Mouse (Mus musculus) liver, embryonic 13.5 days (tissue): ENCODE results near the gene Olfr986. TPM values are rescaled to one million over a fixed set of nuclear protein-coding genes. Genes with fewer than 3 reads are reported as not detected.

Experiments
- ATAC-seq: fragments of 200-750 bp; cut with Nextera tagmentation; 2 replicates; pipeline ENCODE4 v1.8.0; 2017; ENCODE audit warnings: low read depth, mild to moderate bottlenecking, moderate number of reproducible peaks, moderate library complexity
- DNase-seq: peaks from one replicate; pipeline ENCODE4 v3.0.0; 2022
- H3K27ac ChIP-seq: fragments of 300-500 bp; sonication (generic); 2 replicates; pipeline ENCODE4 v1.5.1; 2015; ENCODE audit warnings: moderate library complexity, mild to moderate bottlenecking, inconsistent platforms
- H3K27me3 ChIP-seq: fragments of 300-500 bp; sonication (generic); 2 replicates; pipeline ENCODE4 v1.6.1; 2015; ENCODE audit warnings: mild to moderate bottlenecking, inconsistent platforms
- H3K36me3 ChIP-seq: fragments of 300-500 bp; sonication (generic); 2 replicates; pipeline ENCODE4 v1.6.1; 2015; ENCODE audit warnings: mild to moderate bottlenecking, inconsistent platforms
- H3K4me1 ChIP-seq: fragments of 300-500 bp; sonication (generic); replicated peaks from 2 replicates; pipeline ENCODE4 v1.6.1; 2015; ENCODE audit warnings: inconsistent platforms
- H3K4me2 ChIP-seq: fragments of 300-500 bp; sonication (generic); 2 replicates; pipeline ENCODE4 v1.6.1; 2015; ENCODE audit warnings: inconsistent platforms, mild to moderate bottlenecking, moderate library complexity
- H3K4me3 ChIP-seq: fragments of 300-500 bp; sonication (generic); replicated peaks from 2 replicates; pipeline ENCODE4 v1.5.1; 2015; ENCODE audit warnings: mild to moderate bottlenecking, inconsistent platforms
- H3K9ac ChIP-seq: fragments of 300-500 bp; sonication (generic); 2 replicates; pipeline ENCODE4 v1.6.1; 2015; ENCODE audit warnings: mild to moderate bottlenecking, inconsistent platforms
- H3K9me3 ChIP-seq: fragments of 300-500 bp; sonication (generic); replicated peaks from 2 replicates; pipeline ENCODE4 v1.6.1; 2016; ENCODE audit warnings: inconsistent platforms
- WGBS: fragments of 180-500 bp; shearing (Covaris S2); methylation state at CpG from one replicate; pipeline ENCODE4 v1.1.7; 2015; ENCODE audit not compliant: insufficient replicate concordance; 5-methylcytosine and 5-hydroxymethylcytosine counted together
- polyA plus RNA-seq: library from polyadenylated mRNA; unstranded; fragments of >200 nt; fragmentation: Nextera tagmentation; extraction: Ambion mirVana; gene quantifications from 2 replicates; pipeline ENCODE4 v1.2.1, GENCODE M21; 2015

Olfr986 gene
- polyA plus RNA-seq, 1 experiment from 2014 or later: not detected

GRCm38 (mm10) chr9:40206546-40206950 lies 25.8 kb downstream of the Olfr986 start:
- Histone ChIP-seq H3K9me3 (no peaks in the 10 kb centered on the region), H3K27ac (no peak overlapping the region), H3K4me3 (no peak overlapping the region), H3K36me3 (peaks cover 26% of the 10 kb centered on the region), H3K4me1 (no peaks in the 10 kb centered on the region), H3K4me2 (no peak overlapping the region), H3K27me3 (no peaks in the 10 kb centered on the region), H3K9ac (no peak overlapping the region)
- ATAC-seq (no peak), DNase-seq (no peak)
- WGBS: 47% methylated on average over 5 of the region's 5 CpGs

GRCm38 (mm10) chr9:40210744-40211143 lies 30.0 kb downstream of the Olfr986 start:
- no peaks in the 10 kb centered on the region for H3K4me1 ChIP-seq
- no peaks in the 10 kb centered on the region for H3K27me3 ChIP-seq
- 59% methylated on average over 2 of the region's 2 CpGs for WGBS
- H3K4me2 ChIP-seq: no peak overlapping the region
- ATAC-seq (no peak), DNase-seq (no peak)
- H3K27ac ChIP-seq: no peak overlapping the region
- peaks cover 34% of the 10 kb centered on the region for H3K36me3 ChIP-seq
- H3K9ac ChIP-seq: no peak overlapping the region
- H3K4me3 ChIP-seq: no peak overlapping the region
- H3K9me3 ChIP-seq: no peaks in the 10 kb centered on the region

DNA sequence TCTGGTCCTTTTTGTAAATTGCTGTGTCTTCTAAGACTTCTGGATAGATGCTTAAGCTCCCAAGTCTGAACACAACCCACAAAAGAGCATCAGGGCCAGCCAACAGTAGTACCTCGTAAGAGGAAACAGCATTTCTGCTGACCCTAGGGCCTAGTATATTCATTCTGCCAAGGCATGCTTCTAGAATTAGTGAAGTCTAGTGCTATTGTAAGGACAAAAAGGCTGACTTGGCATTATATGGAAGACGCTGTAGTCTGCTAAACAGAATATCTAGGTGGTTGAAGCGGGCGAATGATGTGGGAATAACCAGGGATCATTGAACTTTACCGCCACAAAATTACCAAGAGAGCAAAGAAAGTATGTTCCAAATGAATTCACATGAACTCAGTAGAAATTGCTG lies 33.3 kb downstream of the Olfr986 start:
- Histone ChIP-seq H3K27ac (no peak overlapping the region), H3K9me3 (no peaks in the 10 kb centered on the region), H3K4me2 (no peak overlapping the region), H3K9ac (no peak overlapping the region), H3K4me1 (no peaks in the 10 kb centered on the region), H3K27me3 (no peaks in the 10 kb centered on the region), H3K36me3 (peaks cover 26% of the 10 kb centered on the region), H3K4me3 (no peak overlapping the region)
- no peak for DNase-seq
- 80% methylated on average over 5 of the region's 5 CpGs for WGBS
- ATAC-seq: no peak

- Histone ChIP-seq H3K9ac (no peak overlapping the region), H3K4me1 (no peaks in the 10 kb centered on the region), H3K27ac (no peak overlapping the region), H3K4me2 (no peak overlapping the region), H3K36me3 (peaks cover 7% of the 10 kb centered on the region), H3K4me3 (no peak overlapping the region), H3K27me3 (no peaks in the 10 kb centered on the region), H3K9me3 (no peaks in the 10 kb centered on the region)
- DNase-seq (no peak), ATAC-seq (no peak)
- 55% methylated on average over 4 of the region's 4 CpGs for WGBS
Observed at GRCm38 (mm10) chr9:40216651-40217050, 35.9 kb downstream of the Olfr986 start.

- no peak overlapping the region for H3K9ac ChIP-seq
- H3K27me3 ChIP-seq: no peaks in the 10 kb centered on the region
- H3K4me2 ChIP-seq: no peak overlapping the region
- no peak overlapping the region for H3K27ac ChIP-seq
- WGBS: 53% methylated on average over 4 of the region's 4 CpGs
- H3K4me3 ChIP-seq: no peak overlapping the region
- ATAC-seq: no peak
- no peaks in the 10 kb centered on the region for H3K4me1 ChIP-seq
- no peak for DNase-seq
- no peaks in the 10 kb centered on the region for H3K9me3 ChIP-seq
- H3K36me3 ChIP-seq: no peaks in the 10 kb centered on the region
Observed at GRCm38 (mm10) chr9:40224289-40224688, 43.6 kb downstream of the Olfr986 start.

GRCm38 (mm10) chr9:40227874-40228789 lies 47.4 kb downstream of the Olfr986 start:
- Histone ChIP-seq H3K4me2 (no peak overlapping the region), H3K4me1 (no peaks in the 10 kb centered on the region), H3K36me3 (no peaks in the 10 kb centered on the region), H3K9me3 (no peaks in the 10 kb centered on the region), H3K4me3 (no peak overlapping the region), H3K27me3 (no peaks in the 10 kb centered on the region), H3K27ac (no peak overlapping the region), H3K9ac (no peak overlapping the region)
- ATAC-seq: no peak
- 50% methylated on average over 10 of the region's 10 CpGs for WGBS
- no peak for DNase-seq

- Histone ChIP-seq H3K4me3 (no peak overlapping the region), H3K27ac (no peak overlapping the region), H3K4me2 (no peak overlapping the region), H3K9me3 (no peaks in the 10 kb centered on the region), H3K27me3 (no peaks in the 10 kb centered on the region), H3K9ac (no peak overlapping the region), H3K4me1 (no peaks in the 10 kb centered on the region), H3K36me3 (no peaks in the 10 kb centered on the region)
- WGBS: 24% methylated on average over 6 of the region's 6 CpGs
- DNase-seq (no peak), ATAC-seq (no peak)
Observed at GRCm38 (mm10) chr9:40228804-40229331, 48.1 kb downstream of the Olfr986 start.

- WGBS: 66% methylated on average over 5 of the region's 5 CpGs
- H3K36me3 ChIP-seq: no peaks in the 10 kb centered on the region
- no peaks in the 10 kb centered on the region for H3K9me3 ChIP-seq
- no peak overlapping the region for H3K9ac ChIP-seq
- no peak overlapping the region for H3K4me3 ChIP-seq
- DNase-seq (no peak), ATAC-seq (no peak)
- H3K4me1 ChIP-seq: no peaks in the 10 kb centered on the region
- no peak overlapping the region for H3K27ac ChIP-seq
- no peak overlapping the region for H3K4me2 ChIP-seq
- no peaks in the 10 kb centered on the region for H3K27me3 ChIP-seq
Observed at GRCm38 (mm10) chr9:40229479-40229878, 48.8 kb downstream of the Olfr986 start.

GRCm38 (mm10) chr9:40231019-40231418 lies 50.3 kb downstream of the Olfr986 start:
- H3K4me3 ChIP-seq: no peak overlapping the region
- H3K4me2 ChIP-seq: no peak overlapping the region
- ATAC-seq (no peak), DNase-seq (no peak)
- H3K9me3 ChIP-seq: no peaks in the 10 kb centered on the region
- H3K27me3 ChIP-seq: no peaks in the 10 kb centered on the region
- H3K36me3 ChIP-seq: no peaks in the 10 kb centered on the region
- no peaks in the 10 kb centered on the region for H3K4me1 ChIP-seq
- H3K27ac ChIP-seq: no peak overlapping the region
- no peak overlapping the region for H3K9ac ChIP-seq
- 59% methylated on average over 3 of the region's 3 CpGs for WGBS

DNA sequence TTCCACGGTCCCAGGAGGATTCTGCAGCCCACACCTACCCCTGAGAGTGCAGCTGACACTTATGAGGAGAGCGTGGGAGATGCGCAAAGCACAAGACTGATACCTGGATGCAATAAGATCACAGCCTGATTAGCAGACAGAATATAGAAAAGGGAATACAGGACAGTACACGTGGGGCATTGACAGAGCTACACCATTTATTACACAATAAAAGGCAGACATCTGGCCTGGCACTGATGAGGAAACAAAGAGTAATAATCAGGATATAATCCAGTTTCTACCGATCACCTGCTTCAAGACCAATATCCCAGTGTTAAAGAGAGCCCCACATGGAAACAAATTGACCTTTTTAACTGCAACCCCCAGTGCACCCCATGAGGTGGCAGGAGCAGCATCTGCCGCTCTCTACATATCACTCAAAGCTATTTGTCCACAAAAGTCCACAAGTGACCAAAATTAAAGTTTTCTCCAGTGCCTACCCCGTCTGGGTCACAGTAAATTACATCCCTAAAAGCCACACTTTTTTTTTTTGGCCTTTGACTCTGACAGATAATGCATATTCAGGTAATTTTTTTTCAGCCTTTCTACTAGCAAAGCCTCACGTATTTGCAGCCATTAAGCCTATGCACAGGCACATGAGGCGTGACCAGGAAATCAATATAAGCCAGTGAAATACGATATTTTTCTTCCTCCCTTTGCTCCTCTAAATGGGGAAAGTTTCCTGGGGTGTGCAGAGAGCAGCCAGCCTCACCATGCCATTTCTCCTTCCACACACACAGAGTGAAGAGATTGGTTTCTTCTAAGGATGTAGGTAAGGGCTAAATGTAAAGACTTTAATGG lies 53.7 kb downstream of the Olfr986 start:
- ATAC-seq (no peak), DNase-seq (no peak)
- 57% methylated on average over 10 of the region's 10 CpGs for WGBS

DNA sequence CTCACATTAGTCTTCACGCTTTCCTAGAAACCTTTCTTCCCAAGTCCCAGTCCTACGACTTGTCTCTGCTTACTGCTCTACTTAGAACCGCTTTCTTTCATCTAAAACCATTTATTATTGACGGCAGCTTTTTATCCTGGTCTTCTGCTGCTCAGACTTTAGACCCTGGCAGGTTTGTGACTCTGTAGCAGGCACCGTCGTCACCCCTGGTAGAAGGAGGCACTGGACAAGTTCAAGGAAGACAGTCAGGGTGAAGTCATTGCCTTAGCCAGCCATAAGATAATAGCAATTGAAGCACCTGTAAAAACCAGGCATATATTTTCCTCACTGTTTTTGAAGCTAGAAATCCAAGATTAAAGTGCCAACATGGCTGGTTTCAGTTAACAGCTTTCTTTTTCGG lies 54.5 kb downstream of the Olfr986 start:
- H3K9me3 ChIP-seq: no peaks in the 10 kb centered on the region
- no peaks in the 10 kb centered on the region for H3K4me1 ChIP-seq
- no peaks in the 10 kb centered on the region for H3K36me3 ChIP-seq
- ATAC-seq (no peak), DNase-seq (no peak)
- no peak overlapping the region for H3K9ac ChIP-seq
- no peak overlapping the region for H3K4me3 ChIP-seq
- peaks cover 6% of the 10 kb centered on the region for H3K27me3 ChIP-seq
- WGBS: 65% methylated on average over 7 of the region's 7 CpGs
- H3K27ac ChIP-seq: no peak overlapping the region
- H3K4me2 ChIP-seq: no peak overlapping the region

More for the DNA sequence above, 53.7 kb downstream of the Olfr986 start:
- H3K9ac ChIP-seq: no peak overlapping the region
- H3K4me1 ChIP-seq: no peaks in the 10 kb centered on the region
- no peak overlapping the region for H3K4me3 ChIP-seq
- no peak overlapping the region for H3K27ac ChIP-seq
- no peaks in the 10 kb centered on the region for H3K27me3 ChIP-seq
- H3K4me2 ChIP-seq: no peak overlapping the region
- H3K9me3 ChIP-seq: no peaks in the 10 kb centered on the region
- no peaks in the 10 kb centered on the region for H3K36me3 ChIP-seq
